Mouse (Mus musculus) E14TG2a.4 (cell line): ENCODE measurements at regions not wholly inside any gene's neighbourhood (a gene's known extent, or its start where the extent isn't known, plus 50 kb on each side); places are given as distances from the start of the nearest gene placed in this dataset.

Source experiments
- CTCF ChIP-seq: conservative IDR thresholded peaks from 2 replicates; pipeline ENCODE4 v1.5.1; 2014; ENCODE audit warnings: low read length
- NANOG ChIP-seq: IDR thresholded peaks from 2 replicates; pipeline ENCODE4 v1.6.1; 2014; ENCODE audit warnings: borderline replicate concordance, low read length, mixed read lengths
- POU5F1 ChIP-seq: IDR thresholded peaks from 2 replicates; pipeline ENCODE4 v1.6.1; 2014; ENCODE audit warnings: low read length, borderline replicate concordance

- TF ChIP-seq CTCF (no peak), POU5F1 (no peak), NANOG (no peak)
Measured at GRCm38 (mm10) chr17:88327791-88328190, 112.7 kb upstream of the Foxn2 start.
